Mouse (Mus musculus): ENCODE results near the gene Olfr46.
"Not testable (repeated sequence)": the region's sequence is repeated elsewhere in the genome, so short reads cannot be mapped to it uniquely, and the experiment has no call there.

The Olfr46 gene

DNA sequence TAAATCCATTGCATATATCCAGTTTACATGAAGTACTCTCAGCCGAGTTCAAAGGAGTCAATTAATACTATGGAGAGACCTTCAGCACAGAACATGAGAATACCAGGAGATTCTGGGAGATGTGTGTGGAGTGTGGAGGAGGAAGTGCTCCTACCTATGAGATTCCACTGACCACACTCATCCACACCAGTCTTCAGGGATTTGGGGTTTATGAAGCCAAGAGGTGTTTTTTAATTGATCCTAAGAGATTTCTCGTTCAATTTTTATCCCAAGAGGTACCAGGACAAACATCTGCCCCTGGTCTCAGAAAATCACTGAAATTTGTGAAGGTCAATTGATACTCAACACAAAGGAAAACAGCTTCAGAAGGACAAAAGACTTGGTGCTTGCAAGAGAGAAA lies at the start of gene Olfr46:
TSS of gene Olfr46 (plus strand) at position 301 of the 400 bp plus-strand sequence.
- DNase-seq: not testable (repeated sequence)

GRCm38 (mm10) chr7:140567586-140567985 lies 33.5 kb upstream of the Olfr46 start, which contains the start of gene Olfr538:
Gene Olfr538 (plus strand): TSS chr7:140567886.
- no peak for DNase-seq

- DNase-seq: not testable (repeated sequence)
Observed at GRCm38 (mm10) chr7:140628670-140629069, 27.6 kb downstream of the Olfr46 start, which contains the start of gene Olfr61. Gene Olfr61 (plus strand): TSS chr7:140628970.

DNA sequence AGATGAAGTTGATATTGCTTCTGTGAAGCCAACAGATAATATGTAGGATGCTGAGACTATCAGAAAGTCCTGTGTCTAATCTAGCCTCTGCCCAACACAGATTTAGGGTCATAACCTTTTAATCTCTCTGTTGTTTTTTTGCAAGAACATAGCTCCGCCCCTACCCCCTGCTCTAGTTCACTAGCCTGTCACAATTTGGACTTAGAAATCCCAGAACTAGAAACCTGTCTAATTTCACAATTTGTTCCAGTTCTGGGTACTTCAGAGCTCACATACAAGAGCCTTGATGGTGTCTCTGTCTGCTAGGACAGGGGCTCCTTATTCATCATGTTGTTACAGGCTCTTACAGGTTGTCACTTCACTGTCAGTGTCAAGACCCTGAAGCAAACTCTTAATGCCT lies 29.5 kb downstream of the Olfr46 start:
- no peak for DNase-seq

DNA sequence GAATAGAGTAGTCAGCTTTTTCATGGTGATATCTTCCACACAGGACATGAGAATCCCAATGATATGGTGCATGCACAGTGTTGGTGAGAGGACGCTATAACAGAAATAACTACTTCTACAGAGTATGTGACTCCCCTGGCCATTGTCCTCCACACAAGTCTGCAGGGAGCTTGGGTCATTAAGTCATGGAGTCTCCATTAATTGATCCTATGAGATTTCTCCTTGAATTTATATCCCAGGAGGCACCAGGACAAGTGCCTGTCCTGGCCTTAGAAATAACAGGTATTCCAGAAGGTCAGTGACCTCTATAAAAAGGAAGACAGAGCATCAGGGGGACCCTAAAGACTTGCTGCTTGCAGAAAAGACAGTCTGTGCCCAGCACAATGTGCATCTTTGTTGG lies 45.1 kb downstream of the Olfr46 start, which contains the start of gene Olfr53:
TSS of gene Olfr53 (plus strand) at position 301 of the 400 bp plus-strand sequence.
- no peak for DNase-seq

DNA sequence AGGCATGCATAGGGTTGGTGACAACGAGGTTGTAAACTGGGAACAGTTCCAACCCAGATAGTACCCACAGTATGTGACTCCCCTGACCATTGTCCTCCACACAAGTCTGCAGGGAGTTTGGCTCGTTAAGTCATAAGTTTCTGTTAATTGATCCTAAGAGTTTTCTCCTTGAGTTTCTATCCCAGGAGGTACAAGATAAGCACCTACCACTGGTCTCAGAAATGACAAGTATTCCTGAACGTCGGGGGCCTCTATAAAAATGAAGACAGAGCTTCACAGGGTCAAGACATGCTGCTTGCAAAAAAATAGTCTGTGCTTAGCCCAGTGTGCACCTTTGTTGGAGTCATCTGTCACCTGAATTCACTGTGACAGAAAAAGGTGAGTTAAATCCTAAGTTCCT lies 58.6 kb downstream of the Olfr46 start, which contains the start of gene Olfr539:
TSS of gene Olfr539 (plus strand) at position 301 of the 400 bp plus-strand sequence.
- DNase-seq: no peak

Data from liver (tissue).